Comparison of ENCODE assay signal across 8 mouse cellular contexts in genomic region chr10:40258401-40258966, GRCm38 (mm10). TPM values are rescaled to one million over a fixed set of nuclear protein-coding genes. Genes with fewer than 3 reads are reported as not detected.
DNase-seq lines count a peak whose midpoint lies in the region.

No protein-coding gene starts in this region.

- H3K27me3 ChIP-seq in hindbrain, embryonic 10.5 days (ENCODE audit: insufficient read depth, poor library complexity, severe bottlenecking): no peaks in the 10 kb centered on the region

- H3K36me3 ChIP-seq in hindbrain, embryonic 10.5 days: peaks cover 24% of the 10 kb centered on the region

- H3K4me1 ChIP-seq in hindbrain, embryonic 10.5 days (replicated peaks): peaks cover 22% of the 10 kb centered on the region

- H3K27ac ChIP-seq in hindbrain, embryonic 10.5 days: peak overlapping the region; percentile 98

- 1% methylated on average over 12 of the region's 12 CpGs for WGBS in hindbrain, embryonic 10.5 days

- H3K9me3 ChIP-seq in hindbrain, embryonic 10.5 days: no peaks in the 10 kb centered on the region

- peak; percentile 100 for DNase-seq in MEL-GATA-1-ER (ENCODE audit: extremely low read depth, low read depth)
- peak; percentile 95 for DNase-seq in c-Kit-positive CD71-positive TER-119-negative erythroid progenitor cells, embryonic 14.5 days (ENCODE audit: low read depth)
- peak; percentile 93 for DNase-seq in forelimb bud, embryonic 11.5 days (ENCODE audit: low read depth, low spot score)
- peak; percentile 88 for DNase-seq in hindbrain, embryonic 10.5 days (ENCODE audit: low spot score)
- peak; percentile 62 to 66 for DNase-seq in layer of hippocampus, postnatal 10 days (ENCODE audit: low spot score in 2 of 2)
- DNase-seq in lung, postnatal 36 days: peak; percentile 82
- peak; percentile 95 for DNase-seq in retina, postnatal 1 day
- DNase-seq in thymus, postnatal 4 days: peak; percentile 77

- H3K4me3 ChIP-seq in hindbrain, embryonic 10.5 days: peak overlapping the region; percentile 80

RNA-seq across cellular contexts. Expression of gene Gtf3c6, which starts 0.6 kb away (rescaled TPM):
- polyA plus RNA-seq in hindbrain, embryonic 10.5 days (2016; fragmentation: Nextera tagmentation; extraction: Ambion mirVana): 140 and 144 TPM in 2 replicates
- 10 to 100 TPM; 29.2 to 33.8 TPM for total RNA-seq in layer of hippocampus, postnatal 10 days (2021)

RNA-seq across cellular contexts. Expression of gene Rpf2, which starts 11.6 kb away (rescaled TPM):
- 74.8 and 91.8 TPM in 2 replicates for polyA plus RNA-seq in hindbrain, embryonic 10.5 days (2016; fragmentation: Nextera tagmentation; extraction: Ambion mirVana)
- 10 to 100 TPM; 28.1 to 35.3 TPM for total RNA-seq in layer of hippocampus, postnatal 10 days (2021)

RNA-seq across cellular contexts. Expression of gene Amd1, which starts 43.5 kb away (rescaled TPM):
- 59.0 and 74.9 TPM in 2 replicates for polyA plus RNA-seq in hindbrain, embryonic 10.5 days (2016; fragmentation: Nextera tagmentation; extraction: Ambion mirVana)
- 10 to 100 TPM; 43.2 to 48.9 TPM for total RNA-seq in layer of hippocampus, postnatal 10 days (2021)

Comparison
In these comparisons a context has a peak if more than half of its experiments do, and no peak if none do; other contexts are left out.
1. Peak in every context shown above with its lines: DNase-seq, H3K4me3 ChIP-seq and H3K27ac ChIP-seq.